Mouse (Mus musculus) frontal cortex, postnatal 36 days (tissue): ENCODE results near the gene Aatf.

ENCODE experiments used
- DNase-seq, 2 experiments: peaks; one replicate each; pipeline ENCODE4 v3.0.0; 2022; ENCODE audit warnings: low spot score in 2 of 2

Aatf gene

DNA sequence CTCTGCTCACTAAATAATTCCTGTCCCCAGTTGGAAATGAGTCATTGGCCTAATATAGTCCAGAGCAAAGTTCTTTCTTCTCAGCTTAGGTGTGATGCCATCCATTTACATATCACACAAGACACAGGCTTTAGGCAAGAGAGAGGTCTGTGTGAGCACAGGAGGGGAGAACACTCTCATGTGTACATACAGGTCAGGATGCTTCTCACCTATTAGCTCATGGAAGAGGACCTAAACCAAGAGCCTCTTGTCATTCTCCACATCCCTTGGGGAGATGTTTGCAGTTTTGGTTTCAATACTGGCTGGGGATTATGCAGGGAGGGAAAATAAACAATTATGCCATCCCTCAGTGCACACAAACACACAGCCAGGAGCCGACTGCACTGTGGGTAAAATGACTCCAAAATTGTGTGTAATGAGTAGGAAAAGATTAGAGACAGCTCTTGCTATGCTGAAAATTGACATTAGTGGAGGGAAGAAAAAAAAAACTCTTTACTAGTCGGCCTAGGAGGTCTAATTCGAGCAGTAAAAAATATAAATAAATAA is 137.3 kb downstream of the Aatf start:
- no peak for DNase-seq

DNA sequence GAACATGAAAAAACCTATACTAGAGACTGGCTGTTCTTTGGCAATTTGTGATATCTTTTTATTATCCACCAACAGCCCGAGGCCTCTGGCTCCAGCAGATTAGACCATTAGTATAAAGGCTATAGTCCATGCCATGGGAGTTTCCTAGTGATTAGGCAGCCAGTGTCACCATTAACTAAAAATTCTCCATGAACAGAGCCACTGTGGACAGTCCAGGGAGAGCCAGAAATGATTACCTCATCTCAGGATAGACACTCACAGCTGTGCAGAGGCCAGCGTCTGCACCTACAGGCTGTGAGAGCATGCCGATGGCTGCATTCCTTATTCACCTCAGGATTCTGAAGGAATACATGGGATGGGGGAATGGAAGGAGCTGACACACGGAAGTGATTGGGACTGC is 140.2 kb downstream of the Aatf start:
- no peak for DNase-seq
